Mouse (Mus musculus) E14TG2a.4 (cell line): ENCODE measurements around the gene Ddx56.

Source experiments
- H3K27me3 ChIP-seq: 2 replicates; pipeline ENCODE4 v1.6.1; 2014; ENCODE audit warnings: low read length, control low read depth; ENCODE audit not compliant: insufficient read depth
- H3K36me3 ChIP-seq: 2 replicates; pipeline ENCODE4 v1.6.1; 2014; ENCODE audit warnings: low read length, control low read depth; ENCODE audit not compliant: insufficient read depth
- H3K4me1 ChIP-seq: replicated peaks from 2 replicates; pipeline ENCODE4 v1.6.1; 2014; ENCODE audit warnings: low read depth, low read length, control low read depth
- H3K4me3 ChIP-seq: replicated peaks from 2 replicates; pipeline ENCODE4 v1.5.1; 2014; ENCODE audit warnings: mild to moderate bottlenecking, low read length
- H3K9me3 ChIP-seq: 2 replicates; pipeline ENCODE4 v1.6.1; 2014; ENCODE audit warnings: low read length, control low read depth
- CTCF ChIP-seq: conservative IDR thresholded peaks from 2 replicates; pipeline ENCODE4 v1.5.1; 2014; ENCODE audit warnings: low read length
- NANOG ChIP-seq: IDR thresholded peaks from 2 replicates; pipeline ENCODE4 v1.6.1; 2014; ENCODE audit warnings: borderline replicate concordance, low read length, mixed read lengths
- POU5F1 ChIP-seq: IDR thresholded peaks from 2 replicates; pipeline ENCODE4 v1.6.1; 2014; ENCODE audit warnings: low read length, borderline replicate concordance

Ddx56 gene

DNA sequence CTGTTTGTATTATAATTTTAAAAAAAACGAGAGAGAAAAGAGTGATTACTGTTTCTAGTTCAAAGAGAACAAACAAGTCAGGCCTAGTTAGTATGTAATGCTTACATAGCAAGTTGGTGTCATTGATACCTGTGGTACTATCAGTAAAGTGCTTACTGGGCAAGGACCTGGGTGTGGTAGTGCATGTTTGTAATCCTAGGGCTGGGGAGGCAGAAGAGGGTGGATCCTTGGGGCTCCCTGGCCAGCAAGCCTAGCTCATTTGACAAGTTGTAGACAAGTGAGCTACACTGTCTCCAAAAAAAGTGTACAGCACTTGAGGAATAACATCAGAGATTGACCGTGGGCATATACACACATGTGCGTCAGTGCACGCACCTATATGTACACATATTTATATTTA is 27.1 kb upstream of the Ddx56 start:
- no peak overlapping the region for H3K4me3 ChIP-seq

DNA sequence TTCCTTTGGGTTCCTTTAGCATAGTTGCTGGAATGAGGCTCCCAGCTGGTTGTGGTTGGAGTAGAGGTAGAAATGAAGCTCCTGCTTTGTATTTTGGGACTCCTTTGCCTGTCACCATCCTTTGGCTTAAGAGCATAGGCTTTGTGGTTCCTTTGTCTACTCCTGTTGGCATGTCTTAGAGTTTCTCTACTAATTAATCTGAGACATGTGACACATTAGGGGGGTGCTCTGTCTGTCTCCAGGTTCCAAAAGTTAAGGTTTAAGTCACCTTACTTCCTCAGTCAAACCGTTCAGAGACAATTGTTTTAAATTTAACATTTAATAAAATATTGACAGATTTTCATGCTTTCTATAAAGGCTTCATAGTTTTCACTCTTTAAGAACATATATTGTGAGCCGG is 26.0 kb upstream of the Ddx56 start:
- Histone ChIP-seq H3K27me3 (0 out of 2 replicates have a peak, but pooled peaks cover 4% of the 10 kb centered on the region), H3K36me3 (peaks cover 18% of the 10 kb centered on the region), H3K9me3 (peaks cover 16% of the 10 kb centered on the region), H3K4me1 (peaks cover 46% of the 10 kb centered on the region), H3K4me3 (no peak overlapping the region)
- TF ChIP-seq CTCF (no peak), POU5F1 (no peak), NANOG (no peak)

More for the DNA sequence above, 27.1 kb upstream of the Ddx56 start:
- 0 out of 2 replicates have a peak, but pooled peaks cover 4% of the 10 kb centered on the region for H3K27me3 ChIP-seq
- no peak for TF ChIP-seq NANOG
- no peak for TF ChIP-seq POU5F1
- no peak for TF ChIP-seq CTCF
- H3K36me3 ChIP-seq = peaks cover 29% of the 10 kb centered on the region
- H3K9me3 ChIP-seq = peaks cover 7% of the 10 kb centered on the region
- peaks cover 46% of the 10 kb centered on the region for H3K4me1 ChIP-seq

DNA sequence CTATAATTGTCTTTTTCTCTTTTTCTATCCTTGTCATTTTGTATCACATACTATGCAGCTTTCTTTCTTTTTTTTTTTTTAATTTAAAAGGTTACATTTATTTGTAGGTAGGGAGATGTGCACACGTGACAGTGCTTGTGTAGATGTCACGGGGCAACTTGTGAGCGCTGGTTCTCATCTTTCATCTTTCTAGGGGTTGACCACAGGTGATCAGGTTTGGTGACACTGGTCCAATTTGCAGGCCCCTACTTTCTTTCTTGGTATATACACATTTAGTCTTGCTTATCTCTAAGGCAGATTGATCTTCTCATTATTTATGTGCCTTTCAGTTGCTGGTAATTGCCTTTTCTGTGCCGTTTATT is 25.4 kb upstream of the Ddx56 start:
- Histone ChIP-seq H3K9me3 (peaks cover 22% of the 10 kb centered on the region), H3K4me3 (peak overlapping the region; percentile 93), H3K36me3 (peaks cover 12% of the 10 kb centered on the region), H3K27me3 (0 out of 2 replicates have a peak, but pooled peaks cover 4% of the 10 kb centered on the region), H3K4me1 (peaks cover 46% of the 10 kb centered on the region)
- TF ChIP-seq CTCF (no peak), POU5F1 (no peak), NANOG (no peak)

DNA sequence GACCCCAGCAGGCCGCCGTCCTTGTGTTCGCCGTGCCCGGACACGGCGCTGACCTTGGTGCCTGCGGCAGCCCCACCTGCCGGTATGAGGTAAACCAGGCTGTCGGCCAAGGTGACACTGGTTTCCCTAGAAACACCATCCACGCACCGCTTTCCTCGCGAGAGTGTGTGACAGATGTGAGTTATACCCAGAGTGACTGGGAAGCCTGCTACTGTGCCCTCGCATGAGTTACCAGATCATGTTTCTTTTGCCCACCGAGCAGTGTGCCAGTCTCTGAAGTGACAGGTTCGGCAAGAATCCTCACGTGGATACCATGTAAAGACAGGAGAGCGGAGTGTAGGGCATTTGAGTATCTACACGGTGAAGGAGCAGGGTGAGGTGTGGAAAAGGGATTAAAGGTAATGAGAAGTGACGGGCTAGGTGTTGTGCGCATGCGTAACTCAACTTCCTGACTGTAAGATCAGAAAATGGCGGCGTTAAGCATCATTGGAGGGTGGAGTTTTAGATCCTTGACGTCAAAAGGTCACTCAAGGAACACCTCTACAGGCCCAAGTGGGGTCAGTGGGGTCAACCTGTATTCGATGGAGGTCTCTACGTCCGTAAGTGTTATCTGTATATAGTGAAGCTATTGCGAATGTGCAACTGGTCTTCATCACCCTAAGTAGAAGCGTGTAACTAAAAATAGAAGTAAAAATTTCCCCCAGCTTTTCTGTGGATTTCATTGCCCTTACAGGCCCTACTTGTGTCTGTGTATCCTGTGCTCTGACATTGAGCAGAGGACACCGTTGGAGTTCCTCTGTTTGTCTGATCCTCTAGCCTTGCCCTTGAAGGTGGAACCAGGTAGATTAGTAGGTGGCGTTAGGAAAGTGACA is 24.8 kb upstream of the Ddx56 start:
- H3K27me3 ChIP-seq = 0 out of 2 replicates have a peak, but pooled peaks cover 4% of the 10 kb centered on the region
- H3K36me3 ChIP-seq = peaks cover 6% of the 10 kb centered on the region
- H3K4me3 ChIP-seq = peak overlapping the region; percentile 93
- H3K9me3 ChIP-seq = peaks cover 22% of the 10 kb centered on the region
- H3K4me1 ChIP-seq = peaks cover 46% of the 10 kb centered on the region
- TF ChIP-seq NANOG (no peak; the same call in 1 of the 2 replicates), POU5F1 (no peak), CTCF (no peak)

DNA sequence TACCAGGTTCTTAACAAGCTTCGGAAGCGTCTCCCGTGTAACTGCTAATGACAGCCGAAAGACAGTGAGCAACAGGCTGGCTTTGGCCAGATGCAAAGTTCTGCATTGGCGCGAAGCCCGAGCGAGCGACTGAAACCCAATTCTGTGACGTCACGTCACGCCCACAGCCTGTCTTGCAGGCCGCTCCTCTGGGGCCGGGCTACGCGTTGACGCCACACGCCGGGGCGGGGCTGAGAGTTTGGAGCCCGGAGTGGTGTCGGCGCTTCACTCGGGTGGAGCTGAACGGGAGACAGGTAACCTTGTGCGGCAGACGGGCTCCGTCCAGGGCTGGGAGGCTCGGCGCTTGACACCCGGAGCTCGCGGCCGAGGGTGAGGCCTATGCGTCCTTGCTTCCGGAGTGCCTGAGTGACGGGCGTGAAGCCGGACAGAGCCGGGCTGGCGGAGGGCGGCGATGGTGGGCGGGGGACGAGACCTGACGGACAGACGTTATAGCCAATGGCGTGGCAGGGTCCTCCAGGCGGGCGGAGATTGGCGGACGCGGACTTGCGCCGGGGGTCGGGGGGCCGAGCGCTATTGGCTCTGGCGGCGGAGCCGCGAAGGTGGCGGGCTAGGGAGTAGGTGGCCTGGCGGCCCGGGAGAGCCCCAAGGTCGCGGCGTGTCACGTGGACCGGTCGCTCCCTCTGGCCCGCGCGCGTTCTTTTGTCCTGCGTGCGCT is 24.0 kb upstream of the Ddx56 start, which contains the start of gene Ogdh:
Ogdh (plus strand) TSS at position 233 of the 715 bp plus-strand sequence.
- Histone ChIP-seq H3K27me3 (0 out of 2 replicates have a peak, but pooled peaks cover 4% of the 10 kb centered on the region), H3K4me1 (peaks cover 46% of the 10 kb centered on the region), H3K36me3 (no peaks in the 10 kb centered on the region), H3K4me3 (peak within 1 kb of the TSS; percentile 93), H3K9me3 (peaks cover 30% of the 10 kb centered on the region)
- no peak for TF ChIP-seq POU5F1
- TF ChIP-seq NANOG = no peak
- TF ChIP-seq CTCF = no peak

DNA sequence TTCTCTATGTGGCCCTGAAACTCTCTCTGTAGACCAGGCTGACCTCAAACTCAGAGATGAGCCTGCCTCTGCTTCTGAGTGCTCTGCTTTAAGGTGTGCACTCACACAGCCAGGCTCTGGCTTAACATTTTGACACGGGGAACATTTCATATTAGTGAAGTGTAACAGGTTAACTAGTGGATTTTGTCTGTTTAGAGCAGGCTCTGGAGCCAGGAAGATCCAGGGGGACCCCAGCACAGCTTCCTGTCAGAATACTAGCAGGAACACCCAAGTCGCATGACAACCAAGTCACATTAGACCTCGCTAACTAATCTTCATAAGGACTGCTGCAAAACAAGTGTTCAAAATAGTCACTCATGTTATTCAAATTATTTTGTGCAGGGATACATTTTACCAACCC is 23.3 kb upstream of the Ddx56 start:
- H3K27me3 ChIP-seq = 0 out of 2 replicates have a peak, but pooled peaks cover 4% of the 10 kb centered on the region
- peaks cover 40% of the 10 kb centered on the region for H3K4me1 ChIP-seq
- peak overlapping the region; percentile 93 for H3K4me3 ChIP-seq
- peaks cover 36% of the 10 kb centered on the region for H3K9me3 ChIP-seq
- TF ChIP-seq CTCF = no peak
- H3K36me3 ChIP-seq = no peaks in the 10 kb centered on the region

DNA sequence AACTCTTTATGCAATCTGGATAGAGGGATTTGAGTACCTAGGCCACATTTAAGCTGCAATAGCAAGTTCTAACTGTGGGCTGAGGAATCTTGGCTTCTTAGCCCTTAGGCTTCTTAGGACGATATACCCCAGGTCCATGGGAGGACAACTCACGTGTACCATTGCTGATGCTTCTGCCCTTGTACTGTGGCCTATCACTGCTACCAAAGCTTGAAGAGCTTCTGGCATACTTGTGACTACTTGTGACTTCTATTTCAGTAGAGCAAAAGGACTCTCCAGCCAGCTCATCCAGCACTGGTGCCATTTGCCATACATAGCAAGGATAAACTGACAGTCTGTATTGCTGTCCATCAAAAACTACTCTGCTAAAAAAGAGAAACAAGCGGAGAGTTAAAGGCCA is 22.6 kb upstream of the Ddx56 start:
- TF ChIP-seq POU5F1 (no peak), CTCF (no peak), NANOG (no peak)
- Histone ChIP-seq H3K36me3 (no peaks in the 10 kb centered on the region), H3K4me1 (peaks cover 33% of the 10 kb centered on the region), H3K4me3 (no peak overlapping the region), H3K27me3 (0 out of 2 replicates have a peak, but pooled peaks cover 4% of the 10 kb centered on the region), H3K9me3 (peaks cover 44% of the 10 kb centered on the region)

DNA sequence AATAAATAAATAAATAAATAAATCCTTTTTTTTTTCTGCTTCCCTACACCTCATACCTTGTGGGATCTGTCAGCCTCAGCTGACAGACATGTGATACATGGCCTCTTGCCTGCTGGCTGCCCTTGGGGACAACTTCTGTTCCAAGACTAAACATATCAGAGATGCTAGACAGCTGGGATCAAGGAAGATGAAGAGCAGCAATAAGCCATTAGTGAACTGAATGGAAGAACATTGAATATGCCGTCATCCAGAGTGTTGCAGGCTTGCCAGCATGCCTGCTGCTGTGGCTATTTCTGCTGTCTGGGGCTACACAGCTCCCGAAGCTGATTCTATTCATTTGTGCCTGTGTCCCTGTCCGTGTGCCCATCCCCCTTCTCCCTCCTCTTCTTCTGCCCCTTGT is 15.4 kb upstream of the Ddx56 start:
- TF ChIP-seq POU5F1 = no peak
- TF ChIP-seq CTCF = no peak
- no peak for TF ChIP-seq NANOG
- no peak overlapping the region for H3K4me3 ChIP-seq
- no peaks in the 10 kb centered on the region for H3K4me1 ChIP-seq
- H3K27me3 ChIP-seq = no peaks in the 10 kb centered on the region
- H3K9me3 ChIP-seq = peaks cover 81% of the 10 kb centered on the region
- no peaks in the 10 kb centered on the region for H3K36me3 ChIP-seq
